Mouse (Mus musculus) spleen, postnatal 14 days (tissue): ENCODE results near the gene Nup62.
A peak's percentile ranks its signal among the peaks of the same experiment; 100 is the strongest.

Source experiments
- DNase-seq, 2 experiments: peaks; one replicate each; pipeline ENCODE4 v3.0.0; 2021 to 2022; ENCODE audit warnings: low spot score in 2 of 2

Gene Nup62

DNA sequence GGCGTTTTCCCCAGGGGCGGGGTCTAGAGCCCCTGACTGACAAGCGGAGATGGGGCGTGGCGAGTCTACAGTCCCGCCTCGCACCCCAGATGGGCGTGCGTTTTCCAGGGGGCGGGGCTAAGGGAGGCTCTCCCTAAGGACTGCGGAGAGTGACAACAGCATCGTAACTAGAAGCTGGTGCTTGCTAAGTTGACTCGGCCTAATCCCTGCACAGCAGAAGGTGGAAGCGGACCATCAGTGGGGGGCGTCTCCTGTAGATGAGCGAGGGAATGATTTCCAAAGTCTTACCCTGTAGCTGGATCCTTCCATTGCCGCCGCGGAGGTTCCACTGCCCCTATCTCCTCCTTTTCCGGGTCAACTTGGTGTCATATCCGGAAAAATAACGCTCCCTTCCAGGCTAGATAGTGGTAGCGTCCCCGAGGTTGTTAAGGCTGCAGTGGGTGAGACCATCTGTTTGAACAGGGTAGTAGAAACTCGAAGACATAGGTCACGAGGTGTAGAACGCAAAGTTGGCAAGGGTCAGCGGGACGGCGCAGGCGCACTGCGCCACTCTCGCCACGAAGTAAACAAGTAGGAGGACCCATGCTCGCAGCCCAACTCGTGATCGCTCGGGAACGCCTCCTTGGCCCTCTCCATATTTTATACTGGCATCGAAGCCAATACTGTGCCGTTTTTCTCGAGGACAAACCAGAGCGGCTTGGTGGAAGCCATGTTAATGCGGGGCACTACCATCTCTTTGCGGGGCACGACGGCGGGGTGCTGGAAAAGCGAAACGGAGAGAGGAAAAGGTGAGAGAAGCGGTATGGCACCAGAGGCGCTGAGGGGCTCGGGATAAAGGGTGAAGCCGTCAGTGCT is 32.9 kb downstream of the Nup62 start, which contains the start of the genes Akt1s1 and Tbc1d17:
Gene Akt1s1, plus strand, starts transcription at position 431 of the 855 bp plus-strand sequence.
Gene Tbc1d17, minus strand, starts transcription at position 519 of the 855 bp plus-strand sequence.
- peak; percentile 91 to 94 for DNase-seq

DNA sequence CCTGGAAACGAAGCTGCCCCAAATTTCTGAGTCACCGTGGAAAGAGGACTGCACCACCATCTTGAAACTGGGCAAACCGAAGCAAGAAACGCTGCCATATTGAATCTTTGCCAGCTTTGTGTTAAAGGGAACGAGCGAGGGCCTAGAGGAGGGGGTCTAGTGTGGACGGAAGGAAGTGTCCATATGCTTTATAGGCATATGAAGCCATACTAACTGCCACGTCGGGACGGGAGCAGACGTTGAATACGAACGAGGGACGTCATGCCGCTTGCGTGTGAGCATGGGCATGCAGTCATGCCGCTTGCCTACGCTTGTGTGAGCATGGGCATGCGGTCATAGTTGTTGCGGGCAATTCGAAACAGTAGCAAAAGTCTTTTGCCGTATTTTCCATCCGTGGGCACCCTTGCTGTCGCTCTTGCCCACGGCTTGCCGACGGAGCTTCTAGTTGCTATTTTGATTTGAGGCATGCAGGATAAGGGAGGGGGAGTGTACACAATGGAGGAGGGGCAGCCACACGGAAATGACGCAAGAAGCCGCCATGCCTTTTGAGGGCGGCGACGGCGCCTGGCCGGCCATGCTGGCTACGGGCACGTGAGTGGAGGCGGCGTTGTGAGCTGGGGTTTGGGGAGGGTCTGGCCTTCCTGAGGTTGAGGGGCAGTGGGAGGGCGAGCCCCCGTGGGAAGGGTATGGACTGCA is 33.7 kb downstream of the Nup62 start:
- peak; percentile 76 to 82 for DNase-seq

DNA sequence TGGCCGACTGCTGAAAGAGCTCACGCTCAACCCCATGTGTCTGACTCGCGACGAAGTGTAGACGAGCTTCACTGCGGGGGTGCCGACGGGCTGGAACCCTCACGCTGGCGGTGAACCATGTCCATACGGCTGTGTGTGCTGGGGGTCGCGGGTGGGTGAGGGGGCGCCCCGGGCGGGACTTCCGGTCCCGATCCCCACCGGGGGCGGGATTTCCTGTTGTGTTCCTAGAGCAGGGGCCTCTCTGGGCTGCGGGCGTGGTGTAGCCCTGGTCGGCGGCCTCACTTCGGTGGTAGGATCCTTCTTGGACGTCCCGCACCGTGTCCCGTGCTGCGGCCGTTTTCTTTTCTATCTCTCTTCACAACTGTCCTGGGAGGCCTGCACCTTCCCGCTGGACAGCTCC is 34.3 kb downstream of the Nup62 start:
- peak; percentile 54 to 59 for DNase-seq

DNA sequence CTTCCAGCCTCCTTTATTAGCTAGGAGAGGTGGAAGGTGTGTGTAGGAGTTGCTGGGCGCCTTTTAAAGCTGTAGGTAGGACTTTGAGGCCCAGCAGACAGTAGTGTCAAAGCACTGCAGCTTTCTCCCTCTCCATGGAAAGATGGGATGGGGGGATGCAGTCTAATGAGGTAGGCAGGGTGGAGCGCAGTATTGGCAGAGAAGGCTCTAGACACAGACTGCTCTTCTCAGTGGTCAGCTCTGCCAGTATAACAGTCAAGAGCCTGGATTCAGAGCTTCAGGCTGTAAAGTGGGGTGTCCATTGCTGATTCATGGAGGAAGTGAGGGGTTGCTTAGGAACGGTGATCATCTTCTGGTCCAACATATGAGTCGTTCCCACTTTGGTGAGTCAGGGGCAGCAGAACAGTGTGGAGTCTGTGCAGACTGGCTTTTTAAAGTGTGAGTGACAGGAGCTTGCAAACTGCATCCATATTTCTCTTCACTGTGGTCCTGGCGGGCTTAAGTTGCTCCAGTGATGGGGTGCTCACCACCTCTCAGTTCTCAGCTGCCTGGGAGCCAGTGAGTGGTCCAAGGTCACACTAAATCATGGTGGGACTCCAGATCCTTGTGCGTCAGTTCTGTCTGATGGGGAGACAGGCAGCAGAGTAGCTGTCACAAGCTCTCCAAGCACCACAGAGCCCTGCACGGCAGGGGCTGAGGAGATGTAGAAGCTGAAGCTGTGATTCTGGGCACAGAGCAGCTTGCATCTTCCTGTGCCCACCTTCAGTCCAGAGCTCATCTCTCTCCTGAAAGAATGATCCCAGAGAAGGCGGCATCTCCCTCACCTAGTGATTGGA is 35.1 kb downstream of the Nup62 start:
- DNase-seq: no peak

DNA sequence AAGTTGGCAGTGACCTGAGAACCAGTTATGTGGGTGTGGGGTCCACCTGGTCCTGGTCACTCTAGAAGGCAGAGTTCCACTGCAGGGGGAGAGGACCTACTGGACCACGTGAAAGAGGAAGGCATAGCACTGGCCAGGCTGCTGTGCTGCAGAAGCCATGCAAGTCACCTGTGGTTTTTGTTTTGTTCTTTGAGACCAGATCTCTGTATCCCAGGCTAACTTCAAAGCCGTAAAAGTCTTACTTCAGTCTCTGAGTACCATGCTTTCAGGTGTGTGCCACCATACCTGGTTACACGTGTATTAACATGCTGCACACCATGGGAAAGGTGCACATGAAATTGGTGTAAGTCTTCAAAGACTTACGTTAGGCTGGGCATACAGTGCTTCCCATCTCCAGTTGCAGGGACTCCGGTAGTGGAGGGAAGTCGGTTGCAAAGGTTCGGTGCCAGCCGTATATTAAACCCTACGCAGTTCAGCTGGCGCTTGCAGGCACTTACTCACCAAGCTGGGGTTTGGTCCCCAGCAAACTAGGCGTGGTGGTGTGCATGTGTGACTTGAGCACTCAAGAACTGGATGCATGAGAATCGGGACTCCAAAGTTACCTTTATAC is 35.8 kb downstream of the Nup62 start:
- no peak for DNase-seq

DNA sequence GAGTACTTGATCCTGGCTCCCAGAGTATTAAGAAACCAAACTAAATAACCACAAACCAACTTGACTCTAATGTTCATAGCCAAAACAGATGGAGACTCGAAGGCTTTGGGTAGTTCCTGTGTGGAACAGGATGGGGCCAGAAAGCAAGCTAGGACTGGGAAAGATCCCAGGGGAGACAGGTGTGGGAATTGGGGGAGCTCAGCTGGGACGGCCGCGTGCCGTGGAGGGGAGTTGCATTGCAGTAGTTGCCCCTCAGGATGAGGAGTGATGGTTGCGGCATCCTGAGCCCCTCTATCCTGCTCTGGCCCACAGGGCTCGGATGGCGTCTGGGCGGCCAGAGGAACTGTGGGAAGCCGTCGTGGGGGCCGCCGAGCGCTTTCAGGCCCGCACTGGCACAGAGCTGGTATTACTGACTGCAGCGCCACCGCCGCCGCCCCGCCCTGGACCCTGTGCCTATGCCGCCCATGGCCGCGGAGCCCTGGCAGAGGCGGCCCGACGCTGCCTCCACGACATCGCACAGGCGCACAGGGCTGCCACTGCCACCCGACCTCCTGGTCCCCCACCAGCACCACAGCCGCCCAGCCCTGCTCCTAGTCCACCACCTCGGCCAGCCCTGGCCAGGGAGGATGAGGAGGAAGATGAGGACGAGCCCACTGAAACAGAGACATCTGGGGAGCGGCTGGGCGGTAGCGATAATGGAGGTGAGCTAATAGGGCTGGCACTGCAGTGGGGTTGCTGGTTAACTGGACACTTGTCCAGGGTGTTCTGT is 36.6 kb downstream of the Nup62 start:
- DNase-seq: no peak

DNA sequence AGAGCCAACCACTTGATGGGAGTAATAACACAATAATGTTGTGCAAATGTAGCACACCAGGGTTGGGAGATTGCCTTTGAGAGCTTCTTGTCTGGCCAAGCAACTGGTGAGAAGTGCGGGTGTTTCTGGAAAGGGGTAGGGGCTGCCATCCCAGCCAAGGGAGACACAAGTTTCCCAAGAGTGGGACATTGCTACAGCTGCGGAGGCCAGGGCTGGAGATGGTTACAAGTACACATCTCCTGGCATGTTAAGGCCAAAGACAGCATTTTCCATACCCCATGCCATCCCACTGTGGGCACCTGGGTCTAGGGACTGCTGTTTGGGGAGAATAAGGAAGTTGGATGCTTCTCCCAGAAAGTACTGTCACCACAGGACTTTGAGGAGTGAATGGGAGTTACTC is 37.2 kb downstream of the Nup62 start:
- DNase-seq: no peak

DNA sequence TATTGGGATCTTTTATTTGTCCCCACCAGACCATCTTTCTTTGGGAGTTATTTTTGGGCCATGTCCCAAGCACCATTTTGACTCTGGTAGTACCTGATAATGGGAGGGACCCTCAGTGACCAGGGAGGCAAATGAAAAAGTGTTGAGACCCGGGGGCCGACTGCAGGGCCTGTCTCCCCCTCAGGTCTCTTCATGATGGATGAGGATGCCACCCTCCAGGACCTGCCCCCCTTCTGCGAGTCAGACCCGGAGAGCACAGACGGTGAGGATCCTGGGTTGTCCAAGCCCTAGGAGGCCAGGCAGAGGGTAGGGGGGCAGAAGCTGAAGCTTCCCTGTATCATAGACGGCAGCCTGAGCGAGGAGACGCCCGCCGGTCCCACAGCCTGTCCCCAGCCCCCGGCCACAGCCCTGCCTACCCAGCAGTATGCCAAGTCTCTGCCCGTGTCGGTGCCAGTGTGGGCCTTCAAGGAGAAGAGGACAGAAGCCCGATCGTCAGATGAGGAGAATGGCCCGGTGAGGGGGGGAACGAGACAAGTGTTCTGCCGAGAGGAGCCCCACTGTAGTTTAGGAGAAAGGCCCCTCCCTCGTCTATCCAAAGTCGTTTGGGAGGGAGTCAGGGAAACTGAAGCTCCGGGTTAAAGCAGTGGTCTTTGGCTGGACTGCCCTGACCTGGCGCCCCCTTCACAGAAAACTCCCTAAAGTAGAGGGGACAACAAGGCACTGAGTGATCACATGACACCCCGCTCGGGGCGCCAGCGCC is 37.9 kb downstream of the Nup62 start:
- DNase-seq: no peak

DNA sequence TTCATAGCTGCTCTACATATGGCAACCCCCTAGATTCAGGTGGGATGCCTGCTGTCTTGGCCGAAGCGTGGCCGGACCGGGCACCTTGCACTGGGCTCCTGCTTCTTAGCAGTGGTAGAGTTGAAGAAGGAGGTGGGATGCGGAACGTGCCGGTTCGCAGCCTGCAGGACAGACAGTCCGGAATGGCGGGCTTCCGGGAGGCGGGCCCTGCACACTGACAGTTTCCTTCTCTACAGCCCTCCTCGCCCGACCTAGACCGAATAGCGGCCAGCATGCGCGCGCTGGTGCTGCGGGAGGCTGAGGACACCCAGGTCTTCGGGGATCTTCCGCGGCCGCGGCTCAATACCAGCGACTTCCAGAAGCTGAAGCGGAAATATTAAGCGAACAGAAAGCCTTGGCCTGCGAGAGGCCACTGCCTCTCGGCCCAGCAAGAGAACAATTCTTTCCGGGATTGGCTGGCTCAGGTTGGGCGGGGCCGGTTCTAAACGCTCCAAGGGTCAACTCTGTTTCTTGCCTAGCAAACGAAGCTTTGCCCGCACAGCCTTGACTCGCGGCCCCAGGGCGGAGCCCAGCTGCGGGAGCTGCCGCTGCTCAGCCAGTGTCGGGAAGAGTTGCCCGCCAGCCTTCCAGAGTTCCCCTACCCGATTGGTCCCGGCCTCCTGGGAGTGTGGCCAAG is 38.6 kb downstream of the Nup62 start:
- peak; percentile 76 to 77 for DNase-seq

DNA sequence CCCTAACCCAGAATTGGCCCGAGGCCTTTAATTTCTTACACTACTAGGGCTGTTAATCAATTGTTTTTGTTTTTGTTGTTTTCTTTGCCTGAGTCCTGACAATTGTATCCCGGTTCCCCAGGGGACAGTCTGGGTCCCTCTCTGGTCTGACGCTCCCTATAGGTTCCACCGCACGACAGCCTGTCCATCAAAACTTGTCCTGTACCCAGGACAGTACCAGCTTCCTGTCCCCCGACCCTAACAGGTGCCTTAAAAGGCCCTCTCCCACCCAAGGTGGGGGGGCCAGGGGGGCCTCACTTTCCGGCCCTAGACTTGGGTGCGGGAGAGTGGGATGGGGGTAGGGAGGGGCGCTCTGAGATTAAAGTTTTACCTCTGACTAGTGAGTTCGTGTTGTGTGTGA is 39.1 kb downstream of the Nup62 start:
- DNase-seq: no peak

DNA sequence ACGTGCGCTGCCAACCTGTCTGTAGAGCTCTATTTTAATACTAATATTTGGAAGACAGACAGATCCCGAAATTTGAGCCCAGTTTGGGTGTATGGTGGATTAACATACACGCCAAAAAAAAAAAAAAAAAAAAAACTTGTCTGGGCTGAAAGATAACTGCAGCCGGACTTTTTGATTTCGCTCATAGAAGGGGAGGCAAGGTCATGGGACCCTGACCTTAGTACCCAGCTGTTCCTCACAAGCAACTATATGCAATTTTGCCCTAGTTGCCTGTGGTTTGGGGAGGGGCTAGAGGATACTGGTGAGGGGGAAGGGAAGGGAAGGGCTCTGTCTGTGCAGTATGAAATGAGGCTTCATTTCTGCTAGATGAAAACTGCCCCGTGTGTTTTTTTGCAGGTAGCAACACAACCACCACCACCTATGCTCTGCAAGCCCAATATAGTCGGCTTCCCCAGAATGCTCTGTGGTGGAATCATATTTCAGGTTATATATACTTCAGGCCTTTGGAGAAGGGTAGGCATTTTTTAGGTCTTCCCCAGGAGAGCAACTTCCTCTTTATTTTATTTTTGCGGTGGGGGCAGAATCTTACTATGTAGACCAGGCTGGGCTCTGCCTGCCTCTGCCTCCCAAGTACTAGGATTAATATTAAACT is 40.5 kb downstream of the Nup62 start:
- DNase-seq: no peak

DNA sequence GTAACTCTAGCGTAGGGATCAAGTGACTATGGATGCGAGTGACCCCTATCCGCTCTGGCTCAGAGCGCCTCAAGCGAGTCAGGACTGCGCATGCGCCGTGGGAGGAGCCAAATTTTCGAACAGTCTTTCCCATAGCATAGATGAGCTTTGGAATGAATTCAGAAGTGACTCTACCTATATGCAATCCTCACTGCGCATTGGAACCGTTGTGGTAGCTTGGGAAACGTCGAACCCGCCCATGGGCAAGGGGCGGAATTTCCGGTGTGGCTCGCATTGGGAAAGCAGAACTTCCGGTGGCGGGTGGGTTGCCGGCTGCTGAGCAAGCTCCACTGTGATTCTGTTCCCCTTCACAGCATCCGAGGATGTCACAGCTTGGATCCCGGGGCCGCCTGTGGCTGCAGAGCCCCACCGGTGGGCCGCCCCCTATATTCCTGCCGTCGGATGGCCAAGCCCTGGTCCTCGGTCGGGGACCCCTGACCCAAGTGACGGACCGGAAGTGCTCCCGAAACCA is 41.2 kb downstream of the Nup62 start, which contains the start of gene Pnkp:
Gene Pnkp, plus strand, starts transcription at position 98 of the 511 bp plus-strand sequence.
- DNase-seq: peak; percentile 66 to 80

DNA sequence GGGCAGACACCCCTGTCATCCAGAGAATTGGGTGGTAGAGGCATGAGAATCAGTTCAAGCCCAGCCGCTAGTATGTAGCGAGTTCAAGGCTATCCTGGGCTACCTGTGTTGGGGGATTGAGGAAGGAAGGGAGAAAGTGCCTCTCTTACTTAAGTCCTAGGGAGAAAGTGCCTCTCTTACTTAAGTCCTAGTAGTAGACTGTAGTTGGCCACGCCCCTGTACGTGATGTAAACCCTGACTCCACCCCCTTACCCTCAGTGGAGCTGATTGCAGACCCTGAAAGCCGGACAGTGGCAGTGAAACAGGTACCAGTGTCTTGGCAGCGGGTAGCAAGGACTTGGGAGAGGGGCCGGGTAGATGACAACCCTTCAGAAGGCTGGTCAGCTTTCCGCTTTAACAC is 42.0 kb downstream of the Nup62 start:
- peak in 1 of 2 experiments; percentile 50 for DNase-seq

DNA sequence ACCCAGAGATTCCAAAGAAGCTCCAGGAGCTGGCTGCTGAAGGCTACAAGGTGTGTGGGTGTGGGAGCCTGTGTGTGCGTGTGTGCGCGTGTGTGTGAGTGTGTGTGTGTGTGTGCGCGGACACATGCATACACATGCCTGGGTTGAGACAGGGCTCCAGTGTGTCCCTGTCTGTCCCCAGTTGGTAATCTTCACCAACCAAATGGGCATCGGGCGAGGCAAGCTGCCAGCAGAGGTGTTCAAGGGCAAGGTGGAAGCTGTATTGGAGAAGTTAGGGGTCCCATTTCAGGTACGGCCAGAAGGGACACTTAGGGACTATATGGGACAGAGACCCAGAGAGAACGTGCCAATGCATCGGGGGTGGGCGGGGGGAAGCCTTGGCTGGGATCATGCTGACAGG is 44.0 kb downstream of the Nup62 start:
- DNase-seq: no peak

DNA sequence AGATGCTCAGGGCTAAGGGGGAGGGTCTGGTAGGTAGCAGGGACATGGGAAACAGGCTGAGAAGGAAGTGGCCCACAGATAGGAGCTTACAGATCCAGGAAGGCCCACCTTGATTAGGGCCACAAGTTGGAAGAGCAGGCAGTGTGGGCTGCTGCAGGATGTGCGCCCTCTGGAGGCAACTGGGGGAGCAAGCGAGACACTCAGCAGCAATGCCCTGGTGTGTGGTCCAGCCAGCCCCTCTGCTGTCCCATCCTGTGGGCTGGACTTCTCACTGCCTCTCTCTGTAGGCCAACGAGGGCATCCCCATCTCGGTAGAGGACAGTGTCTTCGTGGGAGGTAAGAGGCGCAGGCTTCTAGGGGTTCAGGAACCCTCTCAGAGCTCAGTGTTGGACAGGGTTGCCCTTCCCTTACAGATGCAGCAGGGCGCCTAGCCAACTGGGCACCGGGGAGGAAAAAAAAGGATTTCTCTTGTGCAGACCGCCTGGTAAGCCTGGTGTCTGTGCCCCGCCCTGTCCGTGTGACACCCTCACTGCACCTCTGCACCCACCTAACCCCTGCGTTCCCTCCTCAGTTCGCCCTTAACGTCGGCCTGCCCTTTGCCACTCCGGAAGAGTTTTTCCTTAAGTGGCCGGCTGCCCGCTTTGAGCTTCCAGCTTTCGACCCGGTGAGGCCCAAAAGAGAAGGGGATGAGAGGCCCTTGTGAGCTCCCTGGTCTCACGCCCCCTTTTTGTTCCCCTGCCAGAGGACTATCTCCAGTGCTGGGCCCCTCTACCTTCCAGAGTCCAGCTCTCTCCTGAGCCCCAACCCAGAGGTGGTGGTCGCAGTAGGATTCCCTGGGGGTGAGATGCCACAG is 44.9 kb downstream of the Nup62 start:
- DNase-seq: peak; percentile 47 to 71

DNA sequence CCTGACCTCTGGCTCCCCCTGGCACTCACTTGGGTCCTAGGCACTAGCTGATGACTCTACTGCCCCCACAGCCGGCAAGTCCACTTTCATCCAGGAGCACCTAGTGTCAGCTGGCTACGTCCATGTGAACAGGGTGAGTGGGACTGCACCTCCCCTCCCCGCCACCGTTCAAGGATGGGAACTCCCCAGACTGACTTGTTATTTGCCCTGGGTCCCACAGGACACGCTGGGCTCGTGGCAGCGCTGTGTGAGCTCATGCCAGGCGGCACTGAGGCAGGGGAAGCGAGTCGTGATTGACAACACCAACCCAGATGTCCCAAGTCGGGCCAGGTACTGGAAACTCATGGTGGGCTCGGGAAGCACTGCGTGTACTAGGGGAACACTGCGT is 45.5 kb downstream of the Nup62 start:
- no peak for DNase-seq

DNA sequence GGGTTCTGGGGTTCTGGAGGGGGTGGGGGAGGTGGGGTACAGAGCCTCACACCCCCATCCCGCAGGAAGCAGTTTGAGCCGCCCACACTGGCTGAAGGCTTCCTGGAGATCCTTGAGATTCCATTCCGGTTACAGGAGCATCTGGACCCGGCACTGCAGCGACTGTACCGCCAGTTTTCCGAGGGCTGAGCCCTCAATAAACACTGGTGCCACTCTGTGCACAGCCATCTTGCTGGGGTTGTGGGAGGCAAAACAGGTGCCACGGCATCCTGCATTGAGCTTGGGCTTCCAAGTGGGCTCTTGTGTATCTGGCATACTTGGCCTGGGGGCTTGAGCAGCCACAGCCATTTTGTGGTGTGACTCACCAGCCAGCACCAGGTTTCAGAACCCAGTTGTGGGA is 46.5 kb downstream of the Nup62 start:
- no peak for DNase-seq

DNA sequence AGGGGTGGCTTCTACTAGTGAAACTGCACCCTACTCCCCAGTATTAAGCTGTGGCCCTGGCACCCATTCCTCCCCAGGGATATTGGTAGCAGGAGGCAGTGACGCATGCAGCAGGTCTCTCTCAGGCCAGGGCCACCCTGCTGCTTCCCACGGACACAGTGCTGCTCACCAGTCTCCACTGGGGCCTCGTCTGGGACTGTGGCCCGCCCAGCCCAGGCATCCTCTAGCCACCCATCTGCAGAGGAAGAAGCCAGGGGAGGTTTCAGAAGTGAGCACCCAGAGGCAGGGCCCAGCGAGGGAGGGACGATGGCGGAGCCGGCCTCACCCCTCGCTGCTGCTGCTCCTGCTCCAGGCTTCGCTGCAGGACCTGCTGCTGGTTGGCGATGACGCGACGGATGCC is 47.3 kb downstream of the Nup62 start:
- DNase-seq: no peak
